Mouse (Mus musculus) CD4-positive, CD25-positive, alpha-beta regulatory T cell, adult 2 months (primary cell): ENCODE results near the gene Gm48551.

Experiments
- DNase-seq: peaks from one replicate; pipeline ENCODE4 v3.0.0-alpha.2; 2012; ENCODE audit warnings: low read depth, low spot score

Gene Gm48551

GRCm38 (mm10) chr10:81417227-81418215 lies 33.3 kb downstream of the Gm48551 start:
- no peak for DNase-seq

- DNase-seq: no peak
Observed at GRCm38 (mm10) chr10:81418216-81419070, 34.2 kb downstream of the Gm48551 start.

GRCm38 (mm10) chr10:81419111-81419928 lies 35.1 kb downstream of the Gm48551 start:
- no peak for DNase-seq

- no peak for DNase-seq
Observed at GRCm38 (mm10) chr10:81420191-81420767, 36.0 kb downstream of the Gm48551 start.

GRCm38 (mm10) chr10:81421041-81421796 lies 37.0 kb downstream of the Gm48551 start:
- DNase-seq: no peak

- no peak for DNase-seq
Observed at GRCm38 (mm10) chr10:81421797-81422100, 37.5 kb downstream of the Gm48551 start.

- no peak for DNase-seq
Observed at GRCm38 (mm10) chr10:81422191-81422590, 37.9 kb downstream of the Gm48551 start.

GRCm38 (mm10) chr10:81422661-81423217 lies 38.5 kb downstream of the Gm48551 start:
- DNase-seq: no peak

- no peak for DNase-seq
Observed at GRCm38 (mm10) chr10:81423476-81424245, 39.4 kb downstream of the Gm48551 start.

- DNase-seq: no peak
Observed at GRCm38 (mm10) chr10:81424246-81425051, 40.2 kb downstream of the Gm48551 start.

GRCm38 (mm10) chr10:81425236-81425850 lies 41.1 kb downstream of the Gm48551 start:
- no peak for DNase-seq

GRCm38 (mm10) chr10:81426081-81426671 lies 41.9 kb downstream of the Gm48551 start:
- no peak for DNase-seq

- DNase-seq: peak; percentile 56
Observed at GRCm38 (mm10) chr10:81426897-81427296, 42.6 kb downstream of the Gm48551 start.

GRCm38 (mm10) chr10:81427327-81427726 lies 43.1 kb downstream of the Gm48551 start:
- DNase-seq: no peak

GRCm38 (mm10) chr10:81427804-81428506 lies 43.7 kb downstream of the Gm48551 start:
- DNase-seq: no peak

GRCm38 (mm10) chr10:81428507-81428870 lies 44.2 kb downstream of the Gm48551 start:
- no peak for DNase-seq

- DNase-seq: no peak
Observed at GRCm38 (mm10) chr10:81429092-81429491, 44.8 kb downstream of the Gm48551 start.
